Mouse (Mus musculus) forebrain, embryonic 11.5 days (tissue): Measurements from ENCODE around the gene March1. TPM values are rescaled to one million over a fixed set of nuclear protein-coding genes. Genes with fewer than 3 reads are reported as not detected.
A peak's percentile ranks its signal among the peaks of the same experiment; 100 is the strongest.

Experiments used
- ATAC-seq: fragments of 200-750 bp; cut with Nextera tagmentation; replicated peaks from 2 replicates; pipeline ENCODE4 v1.8.0; 2017; ENCODE audit warnings: moderate TSS enrichment; ENCODE audit not compliant: low FRiP score
- DNase-seq: peaks from one replicate; pipeline ENCODE4 v3.0.0-alpha.2; 2017; ENCODE audit warnings: low spot score
- H3K27ac ChIP-seq: fragments of 300-500 bp; sonication (generic); 2 replicates; pipeline ENCODE4 v1.5.1; 2014; ENCODE audit warnings: low read depth, low read length
- H3K27me3 ChIP-seq: fragments of 300-500 bp; sonication (generic); 2 replicates; pipeline ENCODE4 v1.6.1; 2014; ENCODE audit warnings: mild to moderate bottlenecking, low read length, mixed read lengths; ENCODE audit not compliant: control insufficient read depth, insufficient read depth
- H3K36me3 ChIP-seq: fragments of 300-500 bp; sonication (generic); 2 replicates; pipeline ENCODE4 v1.6.1; 2014; ENCODE audit warnings: mild to moderate bottlenecking, low read length, moderate library complexity, mixed read lengths; ENCODE audit not compliant: control insufficient read depth, insufficient read depth
- H3K4me1 ChIP-seq: fragments of 300-500 bp; sonication (generic); replicated peaks from 2 replicates; pipeline ENCODE4 v1.6.1; 2014; ENCODE audit warnings: low read length, mixed read lengths; ENCODE audit not compliant: control insufficient read depth, insufficient read depth
- H3K4me2 ChIP-seq: fragments of 300-500 bp; sonication (generic); 2 replicates; pipeline ENCODE4 v1.6.1; 2014; ENCODE audit warnings: low read depth, mild to moderate bottlenecking, low read length, moderate library complexity, mixed read lengths; ENCODE audit not compliant: severe bottlenecking
- H3K4me3 ChIP-seq: fragments of 300-500 bp; sonication (generic); 2 replicates; pipeline ENCODE4 v1.5.1; 2014; ENCODE audit warnings: low read depth, low read length
- H3K9ac ChIP-seq: fragments of 300-500 bp; sonication (generic); 2 replicates; pipeline ENCODE4 v1.6.1; 2014; ENCODE audit warnings: low read length
- H3K9me3 ChIP-seq: fragments of 300-500 bp; sonication (generic); 2 replicates; pipeline ENCODE4 v1.6.1; 2016; ENCODE audit warnings: low read length, mixed read lengths; ENCODE audit not compliant: control insufficient read depth
- WGBS: fragments of 180-500 bp; shearing (Covaris S2); extraction: QIAGEN DNeasy Blood & Tissue Kit; methylation state at CpG from one replicate; pipeline ENCODE4 v1.1.7; 2014; 5-methylcytosine and 5-hydroxymethylcytosine counted together
- polyA plus RNA-seq: library from polyadenylated mRNA; unstranded; fragments of >200 nt; fragmentation: Nextera tagmentation; extraction: Ambion mirVana; gene quantifications from 2 replicates; pipeline ENCODE4 v1.2.1, GENCODE M21; 2014

The March1 gene
- polyA plus RNA-seq, 1 experiment from 2014 or later = 2.8 TPM

- H3K9ac ChIP-seq = no peak overlapping the region
- no peaks in the 10 kb centered on the region for H3K27me3 ChIP-seq
- H3K4me1 ChIP-seq = no peaks in the 10 kb centered on the region
- no peak overlapping the region for H3K27ac ChIP-seq
- DNase-seq = no peak
- H3K9me3 ChIP-seq = no peaks in the 10 kb centered on the region
- H3K36me3 ChIP-seq = no peaks in the 10 kb centered on the region
- H3K4me3 ChIP-seq = no peak overlapping the region
- ATAC-seq = no peak
- WGBS = 88% methylated on average over 3 of the region's 3 CpGs
- H3K4me2 ChIP-seq = no peak overlapping the region
These were observed 852.1 kb downstream of the March1 start for GRCm38 (mm10) chr8:66469821-66470220.

- H3K27ac ChIP-seq = no peak overlapping the region
- H3K9me3 ChIP-seq = no peaks in the 10 kb centered on the region
- no peak for DNase-seq
- no peak overlapping the region for H3K9ac ChIP-seq
- H3K36me3 ChIP-seq = no peaks in the 10 kb centered on the region; the same call in 1 of the 2 replicates
- no peaks in the 10 kb centered on the region for H3K4me1 ChIP-seq
- WGBS = 98% methylated on average over 3 of the region's 3 CpGs
- ATAC-seq = no peak
- H3K27me3 ChIP-seq = no peaks in the 10 kb centered on the region
- H3K4me2 ChIP-seq = no peak overlapping the region
- H3K4me3 ChIP-seq = no peak overlapping the region
These were observed 859.2 kb downstream of the March1 start for GRCm38 (mm10) chr8:66476880-66477279.

GRCm38 (mm10) chr8:66486084-66486763 lies 868.5 kb downstream of the March1 start, which contains the start of gene Tma16:
Gene Tma16, minus strand, starts transcription at chr8:66486530.
- DNase-seq (peak; percentile 89), ATAC-seq (peak; percentile 96)
- 0% methylated on average over 45 of the region's 45 CpGs for WGBS
- Histone ChIP-seq H3K4me1 (no peaks in the 10 kb centered on the region), H3K4me3 (peak within 1 kb of the TSS; percentile 83), H3K36me3 (no peaks in the 10 kb centered on the region; the same call in 1 of the 2 replicates), H3K4me2 (peak within 1 kb of the TSS; percentile 60), H3K9me3 (no peaks in the 10 kb centered on the region), H3K27me3 (no peaks in the 10 kb centered on the region), H3K9ac (peak within 1 kb of the TSS; percentile 76), H3K27ac (no peak within 1 kb of the TSS)

- H3K27me3 ChIP-seq = no peaks in the 10 kb centered on the region
- WGBS = 51% methylated on average over 3 of the region's 3 CpGs
- no peak overlapping the region for H3K27ac ChIP-seq
These were observed 870.9 kb downstream of the March1 start for GRCm38 (mm10) chr8:66488556-66488955.

GRCm38 (mm10) chr8:66490624-66491023 lies 872.9 kb downstream of the March1 start:
- Histone ChIP-seq H3K4me2 (no peak overlapping the region), H3K4me1 (no peaks in the 10 kb centered on the region), H3K9ac (no peak overlapping the region), H3K27ac (no peak overlapping the region), H3K36me3 (no peaks in the 10 kb centered on the region), H3K4me3 (no peak overlapping the region), H3K9me3 (no peaks in the 10 kb centered on the region), H3K27me3 (no peaks in the 10 kb centered on the region)
- no peak for DNase-seq
- WGBS = 86% methylated on average over 4 of the region's 4 CpGs
- ATAC-seq = no peak

More at GRCm38 (mm10) chr8:66488556-66488955, 870.9 kb downstream of the March1 start:
- ATAC-seq (no peak), DNase-seq (no peak)
- H3K9me3 ChIP-seq = no peaks in the 10 kb centered on the region
- H3K4me2 ChIP-seq = no peak overlapping the region
- H3K4me3 ChIP-seq = no peak overlapping the region
- H3K4me1 ChIP-seq = no peaks in the 10 kb centered on the region
- H3K36me3 ChIP-seq = no peaks in the 10 kb centered on the region
- no peak overlapping the region for H3K9ac ChIP-seq

- no peak overlapping the region for H3K9ac ChIP-seq
- WGBS = 73% methylated on average over 2 of the region's 2 CpGs
- H3K27me3 ChIP-seq = no peaks in the 10 kb centered on the region
- no peak for ATAC-seq
- H3K9me3 ChIP-seq = no peaks in the 10 kb centered on the region
- no peak overlapping the region for H3K4me3 ChIP-seq
- no peak for DNase-seq
- no peak overlapping the region for H3K4me2 ChIP-seq
- H3K4me1 ChIP-seq = no peaks in the 10 kb centered on the region
- H3K27ac ChIP-seq = no peak overlapping the region
- no peaks in the 10 kb centered on the region for H3K36me3 ChIP-seq
These were observed 876.8 kb downstream of the March1 start for GRCm38 (mm10) chr8:66494496-66494895.

GRCm38 (mm10) chr8:66495726-66496125 lies 878.0 kb downstream of the March1 start:
- ATAC-seq = peak; percentile 88
- no peaks in the 10 kb centered on the region for H3K27me3 ChIP-seq
- no peaks in the 10 kb centered on the region for H3K9me3 ChIP-seq
- no peak overlapping the region for H3K4me2 ChIP-seq
- peak; percentile 82 for DNase-seq
- 9% methylated on average over 8 of the region's 8 CpGs for WGBS
- H3K27ac ChIP-seq = no peak overlapping the region
- no peaks in the 10 kb centered on the region for H3K4me1 ChIP-seq
- no peaks in the 10 kb centered on the region for H3K36me3 ChIP-seq
- no peak overlapping the region for H3K4me3 ChIP-seq
- no peak overlapping the region for H3K9ac ChIP-seq

GRCm38 (mm10) chr8:66496998-66497577 lies 879.4 kb downstream of the March1 start:
- H3K36me3 ChIP-seq = no peaks in the 10 kb centered on the region
- no peak overlapping the region for H3K4me2 ChIP-seq
- ATAC-seq (peak; percentile 44; the same call in 1 of the 2 replicates), DNase-seq (no peak)
- no peaks in the 10 kb centered on the region for H3K4me1 ChIP-seq
- no peak overlapping the region for H3K4me3 ChIP-seq
- H3K9me3 ChIP-seq = no peaks in the 10 kb centered on the region
- H3K27me3 ChIP-seq = no peaks in the 10 kb centered on the region
- no peak overlapping the region for H3K27ac ChIP-seq
- WGBS = 46% methylated on average over 4 of the region's 4 CpGs
- no peak overlapping the region for H3K9ac ChIP-seq

- no peak for DNase-seq
- no peaks in the 10 kb centered on the region for H3K27me3 ChIP-seq
- no peak overlapping the region for H3K9ac ChIP-seq
- H3K36me3 ChIP-seq = no peaks in the 10 kb centered on the region
- 85% methylated on average over 2 of the region's 2 CpGs for WGBS
- H3K4me1 ChIP-seq = no peaks in the 10 kb centered on the region
- no peaks in the 10 kb centered on the region for H3K9me3 ChIP-seq
- H3K4me2 ChIP-seq = no peak overlapping the region
- H3K4me3 ChIP-seq = no peak overlapping the region
- no peak overlapping the region for H3K27ac ChIP-seq
- ATAC-seq = no peak
These were observed 885.7 kb downstream of the March1 start for GRCm38 (mm10) chr8:66503381-66503780.
